Mouse (Mus musculus) embryonic facial prominence, embryonic 15.5 days (tissue): ENCODE results near the gene Thumpd1. TPM values are rescaled to one million over a fixed set of nuclear protein-coding genes. Genes with fewer than 3 reads are reported as not detected.

Experiments
- ATAC-seq: fragments of 200-750 bp; cut with Nextera tagmentation; 2 replicates; pipeline ENCODE4 v1.8.0; 2017; ENCODE audit warnings: low read depth, moderate TSS enrichment; ENCODE audit not compliant: insufficient number of reproducible peaks, low FRiP score, low TSS enrichment
- H3K27ac ChIP-seq: fragments of 300-500 bp; sonication (generic); replicated peaks from 2 replicates; pipeline ENCODE4 v1.5.1; 2015; ENCODE audit warnings: mild to moderate bottlenecking, inconsistent platforms
- H3K27me3 ChIP-seq: fragments of 300-500 bp; sonication (generic); 2 replicates; pipeline ENCODE4 v1.6.1; 2015; ENCODE audit warnings: inconsistent platforms
- H3K36me3 ChIP-seq: fragments of 300-500 bp; sonication (generic); 2 replicates; pipeline ENCODE4 v1.6.1; 2015; ENCODE audit warnings: mild to moderate bottlenecking, inconsistent platforms
- H3K4me1 ChIP-seq: fragments of 300-500 bp; sonication (generic); 2 replicates; pipeline ENCODE4 v1.6.1; 2015; ENCODE audit warnings: inconsistent platforms
- H3K4me2 ChIP-seq: fragments of 300-500 bp; sonication (generic); replicated peaks from 2 replicates; pipeline ENCODE4 v1.6.1; 2015; ENCODE audit warnings: mild to moderate bottlenecking, inconsistent platforms
- H3K4me3 ChIP-seq: fragments of 300-500 bp; sonication (generic); replicated peaks from 2 replicates; pipeline ENCODE4 v1.5.1; 2015; ENCODE audit warnings: mild to moderate bottlenecking, inconsistent platforms
- H3K9ac ChIP-seq: fragments of 300-500 bp; sonication (generic); 2 replicates; pipeline ENCODE4 v1.6.1; 2015; ENCODE audit warnings: inconsistent platforms
- H3K9me3 ChIP-seq: fragments of 300-500 bp; sonication (generic); replicated peaks from 2 replicates; pipeline ENCODE4 v1.6.1; 2016; ENCODE audit warnings: inconsistent platforms
- WGBS: fragments of 180-500 bp; shearing (Covaris S2); methylation state at CpG from one replicate; pipeline ENCODE4 v1.1.7; 2015; 5-methylcytosine and 5-hydroxymethylcytosine counted together
- polyA plus RNA-seq: library from polyadenylated mRNA; unstranded; fragments of >200 nt; fragmentation: Nextera tagmentation; extraction: Ambion mirVana; gene quantifications from 2 replicates; pipeline ENCODE4 v1.2.1, GENCODE M21; 2015

Thumpd1 gene
- polyA plus RNA-seq, 1 experiment from 2014 or later = 67.7 TPM

- Histone ChIP-seq H3K9ac (no peak overlapping the region), H3K4me3 (no peak overlapping the region), H3K9me3 (no peaks in the 10 kb centered on the region), H3K4me1 (no peaks in the 10 kb centered on the region), H3K27me3 (no peaks in the 10 kb centered on the region), H3K4me2 (no peak overlapping the region), H3K36me3 (no peaks in the 10 kb centered on the region), H3K27ac (no peak overlapping the region)
- 46% methylated on average over 6 of the region's 6 CpGs for WGBS
- no peak for ATAC-seq
Measured at GRCm38 (mm10) chr7:119670925-119671324, 49.7 kb downstream of the Thumpd1 start.

GRCm38 (mm10) chr7:119670395-119670794, 50.2 kb downstream of the Thumpd1 start:
- no peaks in the 10 kb centered on the region for H3K27me3 ChIP-seq
- no peaks in the 10 kb centered on the region for H3K9me3 ChIP-seq
- H3K4me2 ChIP-seq = no peak overlapping the region
- H3K9ac ChIP-seq = no peak overlapping the region
- no peaks in the 10 kb centered on the region for H3K4me1 ChIP-seq
- ATAC-seq = no peak
- no peak overlapping the region for H3K27ac ChIP-seq
- no peak overlapping the region for H3K4me3 ChIP-seq
- no peaks in the 10 kb centered on the region for H3K36me3 ChIP-seq
- WGBS = 76% methylated on average over 5 of the region's 5 CpGs

DNA sequence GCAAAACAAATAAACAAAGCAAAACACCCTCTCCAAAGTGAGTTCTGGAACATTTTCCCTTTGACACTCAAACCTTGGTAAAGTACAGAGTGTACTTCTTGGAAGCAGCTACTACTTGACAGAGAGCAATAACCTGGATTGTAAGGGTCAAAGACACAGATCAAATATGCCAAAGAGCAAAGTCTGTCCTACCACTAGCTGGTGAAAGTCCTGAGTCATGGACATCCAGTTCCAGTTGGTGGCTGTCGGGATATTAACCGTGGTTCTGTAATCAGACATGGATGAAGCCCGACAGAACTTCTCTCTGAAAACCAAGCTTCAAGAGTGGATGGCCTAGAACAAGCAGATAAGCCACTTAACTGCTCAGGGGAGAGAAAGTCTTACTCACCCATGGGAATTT, 52.7 kb downstream of the Thumpd1 start:
- no peak for ATAC-seq
- no peak overlapping the region for H3K9ac ChIP-seq
- no peaks in the 10 kb centered on the region for H3K4me1 ChIP-seq

More for the DNA sequence above, 52.7 kb downstream of the Thumpd1 start:
- H3K36me3 ChIP-seq = no peaks in the 10 kb centered on the region
- H3K27me3 ChIP-seq = no peaks in the 10 kb centered on the region
- H3K4me3 ChIP-seq = no peak overlapping the region
- H3K27ac ChIP-seq = no peak overlapping the region
- 88% methylated on average over 3 of the region's 3 CpGs for WGBS
- no peak overlapping the region for H3K4me2 ChIP-seq
- no peaks in the 10 kb centered on the region for H3K9me3 ChIP-seq

Other genes with a start within 250 kb of the Thumpd1 start
- gene Umod, start 241.5 kb downstream of the Thumpd1 start, polyA plus RNA-seq = not detected in 2 replicates
- not detected in 2 replicates for gene Acsm5, start 201.3 kb downstream of the Thumpd1 start, polyA plus RNA-seq
- gene Pdilt, start 197.3 kb downstream of the Thumpd1 start, polyA plus RNA-seq = not detected in 2 replicates
- gene Acsm2, start 166.5 kb downstream of the Thumpd1 start, polyA plus RNA-seq = 0.15 and 0.16 TPM in 2 replicates
- gene Acsm1, start 113.8 kb downstream of the Thumpd1 start, polyA plus RNA-seq = 0.28 and 0.52 TPM in 2 replicates
- gene Acsm4, start 30.8 kb downstream of the Thumpd1 start, polyA plus RNA-seq = 11.7 and 21.4 TPM in 2 replicates
- gene Acsm3, start 40.1 kb upstream of the Thumpd1 start, polyA plus RNA-seq = 0.52 and 0.54 TPM in 2 replicates
- 19.4 and 20.1 TPM in 2 replicates for gene Rexo5, start 73.2 kb upstream of the Thumpd1 start, polyA plus RNA-seq
- 18.5 and 19.8 TPM in 2 replicates for gene Eri2, start 73.3 kb upstream of the Thumpd1 start, polyA plus RNA-seq
- 11.4 and 11.7 TPM in 2 replicates for gene Lyrm1, start 175.1 kb upstream of the Thumpd1 start, polyA plus RNA-seq
- 13.3 and 14.1 TPM in 2 replicates for gene Dcun1d3, start 175.5 kb upstream of the Thumpd1 start, polyA plus RNA-seq